Mouse (Mus musculus): ENCODE results near the gene Olfr286. TPM values are rescaled to one million over a fixed set of nuclear protein-coding genes. Genes with fewer than 3 reads are reported as not detected.

Olfr286 gene
- total and polyA plus RNA-seq, 2 experiments from 2014 or later, result not detected

DNA sequence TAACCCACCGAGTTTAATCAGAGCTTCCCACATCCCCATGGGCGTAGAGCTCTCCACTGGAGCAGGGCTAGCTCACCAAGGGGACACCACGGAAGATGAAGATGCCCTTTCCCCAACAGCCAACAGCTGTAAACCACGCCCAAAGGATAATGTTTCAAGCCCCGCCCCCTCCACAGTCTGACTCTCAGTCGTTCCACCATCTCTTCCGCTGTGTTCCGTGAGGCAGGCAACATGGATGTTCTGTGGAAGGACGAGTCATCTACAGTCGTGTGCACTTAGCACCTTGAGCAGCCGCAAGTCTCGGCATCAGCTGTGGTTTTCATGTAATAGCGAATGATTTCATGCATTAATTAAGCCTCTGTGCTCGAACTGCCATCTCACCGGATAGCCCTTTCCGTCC lies 8.6 kb downstream of the Olfr286 start:
- no peak for ATAC-seq (ENCODE audit: insufficient read depth, low read depth)
- TF ChIP-seq EP300 (IDR thresholded peaks at IDR 0.05; ENCODE audit: low read depth) (no peak), CTCF (IDR thresholded peaks at IDR 0.05; ENCODE audit: low read depth) (no peak)
- Histone ChIP-seq H3K9ac (replicated peaks; ENCODE audit: low read depth, low read length) (no peak overlapping the region), H3K4me3 (ENCODE audit: low read depth, low read length) (no peak overlapping the region), H3K9me3 (replicated peaks; ENCODE audit: control insufficient read depth, low read length) (no peaks in the 10 kb centered on the region), H3K27me3 (ENCODE audit: control insufficient read depth, insufficient read depth, low read length) (no peaks in the 10 kb centered on the region), H3K4me1 (ENCODE audit: control insufficient read depth, insufficient read depth) (no peaks in the 10 kb centered on the region), H3K36me3 (replicated peaks; ENCODE audit: control insufficient read depth, insufficient read depth, low read length) (no peaks in the 10 kb centered on the region), H3K4me2 (ENCODE audit: low read depth, low read length) (no peak overlapping the region), H3K27ac (ENCODE audit: low read depth) (no peak overlapping the region)
- DNase-seq (ENCODE audit: low spot score), result no peak
- WGBS, result 50% methylated on average over 16 of the region's 16 CpGs

DNA sequence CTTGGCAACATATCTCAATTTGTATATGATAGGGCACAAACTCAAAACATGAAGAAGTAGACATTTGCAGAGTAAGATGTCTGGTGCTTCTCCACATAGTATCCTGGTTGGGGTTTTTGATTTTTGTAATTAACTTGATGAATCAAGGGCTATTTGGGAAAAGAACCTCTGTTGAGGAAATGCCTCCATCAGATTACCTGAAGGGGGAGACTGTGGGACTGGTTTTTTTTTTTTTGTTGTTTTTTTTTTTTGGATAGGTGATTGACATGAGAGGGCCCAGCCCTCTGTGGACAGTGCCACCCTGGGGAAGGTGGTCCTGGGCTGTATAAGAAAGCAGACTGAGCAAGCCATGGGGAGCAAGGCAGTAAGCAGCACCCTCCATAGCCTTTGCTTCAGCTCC lies 11.9 kb downstream of the Olfr286 start:
- TF ChIP-seq EP300 (IDR thresholded peaks at IDR 0.05; ENCODE audit: low read depth) (no peak), CTCF (IDR thresholded peaks at IDR 0.05; ENCODE audit: low read depth) (no peak)
- Histone ChIP-seq H3K27me3 (ENCODE audit: control insufficient read depth, insufficient read depth, low read length) (no peaks in the 10 kb centered on the region), H3K4me1 (ENCODE audit: control insufficient read depth, insufficient read depth) (no peaks in the 10 kb centered on the region), H3K9me3 (replicated peaks; ENCODE audit: control insufficient read depth, low read length) (no peaks in the 10 kb centered on the region), H3K27ac (ENCODE audit: low read depth) (no peak overlapping the region), H3K4me3 (ENCODE audit: low read depth, low read length) (no peak overlapping the region), H3K4me2 (ENCODE audit: low read depth, low read length) (no peak overlapping the region), H3K9ac (replicated peaks; ENCODE audit: low read depth, low read length) (no peak overlapping the region), H3K36me3 (replicated peaks; ENCODE audit: control insufficient read depth, insufficient read depth, low read length) (no peaks in the 10 kb centered on the region)
- DNase-seq (ENCODE audit: low spot score) (no peak), ATAC-seq (ENCODE audit: insufficient read depth, low read depth) (no peak)

DNA sequence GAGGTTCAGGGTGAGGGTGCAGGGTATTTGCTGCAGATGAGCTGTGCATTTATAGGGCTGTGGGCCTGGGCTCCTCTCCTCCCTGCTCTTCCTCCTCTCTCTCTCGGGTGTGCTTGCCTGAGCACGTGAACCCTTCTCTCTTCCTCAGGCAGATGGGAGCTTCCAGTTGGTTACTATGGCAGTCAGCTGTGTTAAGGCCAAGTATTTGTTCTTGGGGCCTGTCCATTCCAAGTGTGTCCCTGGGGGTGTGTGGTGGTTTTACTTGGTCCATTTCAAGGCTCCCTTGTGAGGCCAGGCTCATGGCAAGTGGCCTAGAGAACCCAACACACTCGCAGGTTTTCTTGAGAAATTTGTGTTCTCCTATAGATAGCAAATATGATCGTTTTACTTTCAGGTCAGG lies 13.4 kb downstream of the Olfr286 start, which contains the start of the genes Gm44579 and Olfr287:
Gene Gm44579 (minus strand): TSS at position 101 of the 400 bp plus-strand sequence.
Gene Olfr287 (minus strand): TSS at position 180 of the 400 bp plus-strand sequence.
- no peaks in the 10 kb centered on the region for H3K4me1 ChIP-seq (ENCODE audit: control insufficient read depth, insufficient read depth)
- DNase-seq (ENCODE audit: low spot score), result no peak
- no peak for ATAC-seq (ENCODE audit: insufficient read depth, low read depth)
- H3K27ac ChIP-seq (ENCODE audit: low read depth), result no peak within 1 kb of the TSS
- H3K4me3 ChIP-seq (ENCODE audit: low read depth, low read length), result no peak within 1 kb of the TSS
- H3K27me3 ChIP-seq (ENCODE audit: control insufficient read depth, insufficient read depth, low read length), result no peaks in the 10 kb centered on the region
- no peaks in the 10 kb centered on the region for H3K9me3 ChIP-seq (replicated peaks; ENCODE audit: control insufficient read depth, low read length)
- no peaks in the 10 kb centered on the region for H3K36me3 ChIP-seq (replicated peaks; ENCODE audit: control insufficient read depth, insufficient read depth, low read length)
- H3K4me2 ChIP-seq (ENCODE audit: low read depth, low read length), result no peak within 1 kb of the TSS
- no peak within 1 kb of the TSS for H3K9ac ChIP-seq (replicated peaks; ENCODE audit: low read depth, low read length)
- TF ChIP-seq EP300 (IDR thresholded peaks at IDR 0.05; ENCODE audit: low read depth) (no peak), CTCF (IDR thresholded peaks at IDR 0.05; ENCODE audit: low read depth) (no peak)
- 67% methylated on average over 4 of the region's 4 CpGs for WGBS

DNA sequence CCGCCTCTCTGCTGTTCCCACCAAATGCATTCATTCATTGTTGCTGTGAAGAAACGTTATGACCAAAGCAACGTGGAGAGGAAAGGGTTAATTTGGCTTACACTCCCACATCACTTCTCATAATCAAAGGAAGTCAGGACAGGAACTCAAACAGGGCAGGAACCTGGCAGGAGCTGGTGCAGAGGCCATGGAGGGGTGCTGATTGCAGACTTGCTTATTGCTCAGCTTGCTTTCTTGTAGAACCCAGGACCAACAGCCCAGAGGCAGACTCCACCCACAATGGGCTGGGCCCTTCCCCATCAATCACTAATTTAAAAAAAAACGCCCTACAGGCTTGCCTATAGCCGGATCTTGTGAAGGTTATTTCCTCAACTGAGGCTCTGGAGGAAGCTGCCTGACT lies 20.1 kb downstream of the Olfr286 start:
- TF ChIP-seq EP300 (IDR thresholded peaks at IDR 0.05; ENCODE audit: low read depth), result no peak
- TF ChIP-seq CTCF (IDR thresholded peaks at IDR 0.05; ENCODE audit: low read depth), result no peak
- 48% methylated on average over 5 of the region's 5 CpGs for WGBS
- Histone ChIP-seq H3K9me3 (replicated peaks; ENCODE audit: control insufficient read depth, low read length) (no peaks in the 10 kb centered on the region), H3K4me3 (ENCODE audit: low read depth, low read length) (no peak overlapping the region), H3K36me3 (replicated peaks; ENCODE audit: control insufficient read depth, insufficient read depth, low read length) (no peaks in the 10 kb centered on the region), H3K9ac (replicated peaks; ENCODE audit: low read depth, low read length) (no peak overlapping the region), H3K27ac (ENCODE audit: low read depth) (no peak overlapping the region), H3K27me3 (ENCODE audit: control insufficient read depth, insufficient read depth, low read length) (no peaks in the 10 kb centered on the region), H3K4me2 (ENCODE audit: low read depth, low read length) (no peak overlapping the region), H3K4me1 (ENCODE audit: control insufficient read depth, insufficient read depth) (0 out of 2 replicates have a peak, but pooled peaks cover 10% of the 10 kb centered on the region)
- no peak for DNase-seq (ENCODE audit: low spot score)
- no peak for ATAC-seq (ENCODE audit: insufficient read depth, low read depth)

DNA sequence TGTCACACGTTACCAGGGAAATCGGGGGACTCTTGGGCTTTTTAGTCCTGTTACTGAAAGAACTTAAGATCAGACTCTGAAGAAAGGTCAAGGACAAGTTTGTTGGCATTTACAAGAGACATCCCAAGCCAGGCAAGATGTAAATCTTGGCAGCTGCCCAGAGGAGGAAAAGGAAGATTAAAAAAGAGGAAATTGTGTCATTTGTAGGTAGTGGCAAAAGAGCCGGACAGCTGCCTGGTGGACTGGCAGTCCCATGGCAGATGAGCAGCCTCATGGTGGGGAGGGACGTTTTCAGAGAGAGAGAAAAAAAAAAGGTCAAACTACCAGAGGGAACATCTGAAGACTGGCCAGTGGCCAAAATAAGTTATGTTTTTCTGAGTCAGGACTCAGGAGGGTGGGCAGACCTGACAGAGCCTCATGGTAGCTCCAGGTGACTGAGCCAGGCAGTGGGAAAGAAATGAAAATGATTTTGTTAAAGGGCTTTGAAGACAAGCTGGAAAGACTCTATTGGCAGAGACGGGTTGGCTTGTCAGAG lies 20.8 kb downstream of the Olfr286 start:
- Histone ChIP-seq H3K9me3 (replicated peaks; ENCODE audit: control insufficient read depth, low read length) (no peaks in the 10 kb centered on the region), H3K4me3 (ENCODE audit: low read depth, low read length) (no peak overlapping the region), H3K4me2 (ENCODE audit: low read depth, low read length) (no peak overlapping the region), H3K36me3 (replicated peaks; ENCODE audit: control insufficient read depth, insufficient read depth, low read length) (no peaks in the 10 kb centered on the region), H3K27me3 (ENCODE audit: control insufficient read depth, insufficient read depth, low read length) (no peaks in the 10 kb centered on the region), H3K27ac (ENCODE audit: low read depth) (no peak overlapping the region), H3K9ac (replicated peaks; ENCODE audit: low read depth, low read length) (no peak overlapping the region), H3K4me1 (ENCODE audit: control insufficient read depth, insufficient read depth) (0 out of 2 replicates have a peak, but pooled peaks cover 10% of the 10 kb centered on the region)
- no peak for DNase-seq (ENCODE audit: low spot score)
- ATAC-seq (ENCODE audit: insufficient read depth, low read depth), result no peak
- 71% methylated on average over 5 of the region's 5 CpGs for WGBS
- TF ChIP-seq CTCF (IDR thresholded peaks at IDR 0.05; ENCODE audit: low read depth) (no peak), EP300 (IDR thresholded peaks at IDR 0.05; ENCODE audit: low read depth) (no peak)

DNA sequence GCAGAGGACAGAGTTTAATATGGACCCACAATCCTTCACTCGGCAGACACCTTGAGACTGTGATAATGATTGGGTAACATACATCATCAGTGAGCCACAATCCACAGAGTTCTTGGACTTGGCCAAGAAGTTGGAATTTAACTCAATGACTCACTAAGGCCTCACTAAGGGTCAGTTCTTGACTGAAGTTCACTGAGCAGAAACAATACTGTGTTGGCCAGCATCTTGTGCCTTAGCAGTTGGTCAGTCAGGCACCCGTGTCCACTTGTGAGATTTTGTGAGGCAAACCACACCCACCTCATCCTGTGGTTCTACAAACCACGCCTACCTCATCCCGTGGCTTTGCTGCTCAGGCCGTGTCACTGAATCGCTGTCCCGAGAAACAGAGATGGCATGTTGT lies 24.6 kb downstream of the Olfr286 start:
- DNase-seq (ENCODE audit: low spot score) (no peak), ATAC-seq (ENCODE audit: insufficient read depth, low read depth) (no peak)
- H3K4me2 ChIP-seq (ENCODE audit: low read depth, low read length), result no peak overlapping the region
- H3K36me3 ChIP-seq (replicated peaks; ENCODE audit: control insufficient read depth, insufficient read depth, low read length), result no peaks in the 10 kb centered on the region
- no peak overlapping the region for H3K4me3 ChIP-seq (ENCODE audit: low read depth, low read length)
- 72% methylated on average over 7 of the region's 7 CpGs for WGBS
- H3K27me3 ChIP-seq (ENCODE audit: control insufficient read depth, insufficient read depth, low read length), result no peaks in the 10 kb centered on the region
- H3K27ac ChIP-seq (ENCODE audit: low read depth), result no peak overlapping the region
- H3K9me3 ChIP-seq (replicated peaks; ENCODE audit: control insufficient read depth, low read length), result no peaks in the 10 kb centered on the region
- no peak for TF ChIP-seq CTCF (IDR thresholded peaks at IDR 0.05; ENCODE audit: low read depth)
- TF ChIP-seq EP300 (IDR thresholded peaks at IDR 0.05; ENCODE audit: low read depth), result no peak
- 0 out of 2 replicates have a peak, but pooled peaks cover 10% of the 10 kb centered on the region for H3K4me1 ChIP-seq (ENCODE audit: control insufficient read depth, insufficient read depth)
- H3K9ac ChIP-seq (replicated peaks; ENCODE audit: low read depth, low read length), result no peak overlapping the region

Measured in heart, postnatal 0 days (tissue).